Mouse (Mus musculus) kidney, adult 2 months (tissue): Measurements from ENCODE around the gene Gm3238.
"Not testable (repeated sequence)": the region's sequence is repeated elsewhere in the genome, so short reads cannot be mapped to it uniquely, and the experiment has no call there.

Experiments used
- CTCF ChIP-seq: fragments of 200-500 bp; conservative IDR thresholded peaks from 2 replicates; pipeline ENCODE4 v1.5.1; 2011; ENCODE audit warnings: low read depth, mild to moderate bottlenecking, control low read depth, low read length, moderate library complexity, mixed read lengths; ENCODE audit not compliant: insufficient read depth, insufficient read length
- POLR2A ChIP-seq: fragments of 200-500 bp; IDR thresholded peaks from one replicate; pipeline ENCODE4 v1.6.1; 2011; ENCODE audit warnings: low read depth, low read length, control low read depth

GRCm38 (mm10) chr10:77752312-77752711 is 18.8 kb downstream of the Gm3238 start:
- not testable (repeated sequence) for TF ChIP-seq POLR2A, CTCF
